Mouse (Mus musculus) skeletal muscle tissue, adult 2 months (tissue): ENCODE data around the gene Dop1b.
A peak's percentile ranks its signal among the peaks of the same experiment; 100 is the strongest.

Source experiments
- DNase-seq: peaks from one replicate; pipeline ENCODE4 v3.0.0-alpha.2; 2012; ENCODE audit warnings: low read depth, low spot score

Dop1b gene

DNA sequence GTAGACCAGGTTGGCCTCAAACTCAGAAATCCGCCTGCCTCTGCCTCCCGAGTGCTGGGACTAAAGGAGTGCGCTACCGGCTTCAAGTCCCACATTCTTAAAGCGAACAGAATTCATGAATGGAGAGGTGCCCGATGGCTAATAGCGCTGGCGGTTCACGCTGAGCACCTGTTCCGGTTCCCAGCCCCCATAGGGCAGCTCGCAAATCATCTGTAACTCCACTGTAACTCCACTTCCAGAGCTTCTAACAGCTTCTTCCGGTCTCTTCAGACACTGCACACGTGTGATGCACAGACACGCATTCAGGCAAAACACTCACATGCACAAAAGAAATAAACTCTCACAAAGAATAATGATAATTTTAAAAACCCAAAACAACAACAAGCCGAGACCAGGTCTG is 117.8 kb downstream of the Dop1b start:
- DNase-seq, result no peak

DNA sequence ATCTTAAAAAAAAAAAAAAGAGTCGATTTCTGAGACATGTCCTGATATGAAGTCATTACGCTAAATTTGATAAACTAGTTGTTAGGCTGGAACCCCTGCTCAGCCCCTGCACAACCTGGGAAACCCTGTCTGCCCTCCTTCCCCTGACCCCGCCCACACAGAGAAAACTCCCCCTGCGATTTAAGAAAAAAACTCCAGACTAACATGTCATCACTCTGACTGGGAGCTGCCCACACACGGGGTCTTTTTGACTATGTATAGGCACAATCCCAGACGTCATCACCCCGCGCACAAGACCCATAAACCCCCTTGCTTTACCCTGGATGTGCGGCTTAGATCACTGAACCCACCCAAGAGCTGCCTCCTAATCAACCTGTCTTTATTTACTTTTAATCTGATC is 118.4 kb downstream of the Dop1b start:
- no peak for DNase-seq

DNA sequence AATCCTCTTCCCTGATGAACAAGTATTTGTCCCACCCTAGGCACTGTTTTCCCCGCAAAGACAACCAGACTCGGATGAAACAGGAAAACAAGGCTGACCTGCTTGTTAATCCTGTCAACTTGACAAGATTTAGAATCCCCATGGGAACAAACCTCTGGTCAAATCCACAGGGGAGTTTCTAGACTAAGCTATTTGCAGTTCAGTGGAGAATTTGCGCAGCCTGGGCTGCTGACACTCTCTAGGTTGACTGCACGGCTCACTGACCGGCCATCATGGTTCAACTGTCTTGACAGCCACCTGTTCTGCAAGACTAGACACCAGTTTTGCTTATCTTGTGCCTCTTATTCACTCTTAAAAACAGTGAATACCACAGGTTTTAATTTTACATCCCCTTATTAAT is 119.2 kb downstream of the Dop1b start:
- DNase-seq, result no peak

DNA sequence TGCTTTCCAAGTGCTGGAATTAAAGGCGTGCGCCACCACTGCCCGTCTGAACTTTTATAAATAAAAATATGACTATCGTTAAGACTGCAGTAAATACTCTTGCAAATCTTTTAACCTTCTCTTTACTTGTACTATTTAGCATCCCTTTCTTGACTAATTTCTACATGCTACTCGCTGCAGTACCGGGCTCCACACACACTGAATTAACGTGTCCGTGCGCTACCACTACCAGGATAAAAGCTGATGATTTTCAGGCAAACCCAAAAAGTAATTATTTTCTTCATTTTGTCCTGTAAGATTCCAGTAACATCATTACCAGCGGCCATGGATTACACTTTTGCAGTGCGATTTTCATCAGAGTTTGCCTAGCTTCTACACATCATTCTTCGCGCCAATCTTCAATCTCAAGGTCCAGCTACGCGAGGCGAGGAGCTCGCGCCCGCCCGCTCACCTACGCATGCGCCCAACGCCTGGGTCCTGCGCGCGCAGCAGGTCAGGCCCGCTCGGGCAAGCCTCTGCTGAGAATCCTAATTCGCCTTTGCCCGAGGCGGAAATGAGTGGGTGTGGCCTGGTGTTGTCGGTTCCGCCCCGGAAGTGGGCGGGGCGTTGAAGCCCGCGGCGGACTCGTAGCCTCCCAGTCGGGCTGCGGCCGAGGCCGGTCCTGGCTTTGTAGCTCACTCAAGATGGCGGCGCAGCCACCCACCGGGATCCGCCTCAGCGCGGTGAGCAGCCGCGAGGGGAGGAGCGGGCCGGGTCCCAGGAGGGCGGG is 120.1 kb downstream of the Dop1b start, which contains the start of gene Morc3:
Gene Morc3, plus strand, starts transcription at position 495 of the 769 bp plus-strand sequence.
- peak; percentile 99 for DNase-seq

DNA sequence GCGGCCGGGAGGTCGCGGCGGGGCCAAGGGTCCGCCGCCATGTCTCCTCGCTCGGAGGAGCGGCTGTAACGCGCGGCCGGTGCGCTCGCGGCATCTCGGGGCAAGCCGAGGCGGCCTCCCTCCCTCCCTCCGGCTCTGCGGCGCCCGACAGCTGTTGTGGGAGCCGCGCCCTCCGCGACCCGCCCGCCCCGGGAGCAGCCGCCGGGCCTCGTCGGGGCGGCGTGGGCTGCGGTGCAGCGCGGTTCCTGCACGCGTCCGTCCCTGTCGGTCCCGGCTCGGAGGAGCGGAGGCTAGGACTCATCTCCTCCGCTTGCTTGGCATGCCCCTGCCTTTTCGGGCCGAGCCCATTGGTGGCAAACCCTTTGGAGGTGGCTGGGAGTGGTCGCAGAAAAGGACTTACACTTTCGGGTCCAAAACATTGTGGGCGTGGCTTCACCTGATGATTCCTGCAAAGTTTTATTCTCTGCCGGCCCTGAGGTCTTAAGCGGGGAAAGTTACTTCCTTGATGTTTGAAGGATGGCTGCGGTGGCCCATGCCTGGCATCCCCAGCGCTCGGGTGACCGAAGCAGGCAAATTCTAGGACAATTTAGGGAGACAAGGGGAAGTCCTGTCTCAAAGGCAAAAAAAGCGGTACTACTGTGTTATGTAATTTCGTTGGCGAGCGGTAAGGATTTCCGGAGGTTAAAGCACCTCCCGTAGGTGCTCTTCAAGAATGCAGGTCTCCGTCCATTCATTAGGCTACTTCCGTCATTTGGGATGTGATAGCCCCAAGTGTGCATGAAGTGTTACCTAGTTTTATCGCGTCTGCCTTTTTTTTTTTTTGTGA is 121.0 kb downstream of the Dop1b start:
- peak; percentile 30 for DNase-seq

DNA sequence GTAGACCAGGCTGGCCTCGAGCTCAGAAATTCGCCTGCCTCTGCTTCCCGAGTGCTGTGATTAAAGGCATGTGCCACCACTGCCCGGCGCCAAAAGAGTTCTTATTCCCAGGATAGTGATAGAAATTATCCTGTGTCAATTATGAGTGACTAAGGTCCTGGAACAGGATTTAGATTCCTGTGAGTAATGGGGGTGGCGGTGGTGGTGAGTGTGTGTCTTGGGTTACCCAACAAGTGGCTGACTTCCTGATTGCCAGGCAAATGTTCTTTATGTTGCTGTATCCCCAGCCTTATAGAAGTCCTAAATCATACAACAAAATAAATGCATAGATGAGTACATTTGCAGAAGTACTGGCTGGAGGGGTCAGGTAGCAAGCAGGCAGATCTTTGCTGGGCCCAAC is 121.8 kb downstream of the Dop1b start:
- DNase-seq, result no peak

DNA sequence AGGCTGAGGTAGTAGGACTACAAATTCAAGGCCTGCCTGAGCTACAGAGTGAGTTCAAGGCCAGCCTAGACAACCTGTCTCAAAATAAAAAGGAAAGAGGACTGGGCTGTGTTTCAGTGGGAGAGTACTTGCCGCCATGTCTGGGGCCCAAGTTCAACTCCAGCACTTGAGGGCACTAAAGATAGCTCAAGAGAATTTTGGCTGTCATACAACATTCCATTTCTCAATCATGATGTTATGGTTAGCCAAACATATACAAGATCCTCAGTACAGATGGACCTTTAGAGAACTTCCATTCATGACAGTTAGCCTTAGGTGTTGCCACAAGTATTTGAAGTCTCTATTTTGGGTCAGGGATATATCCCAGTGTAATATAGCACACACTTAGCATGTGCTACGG is 122.4 kb downstream of the Dop1b start:
- no peak for DNase-seq

DNA sequence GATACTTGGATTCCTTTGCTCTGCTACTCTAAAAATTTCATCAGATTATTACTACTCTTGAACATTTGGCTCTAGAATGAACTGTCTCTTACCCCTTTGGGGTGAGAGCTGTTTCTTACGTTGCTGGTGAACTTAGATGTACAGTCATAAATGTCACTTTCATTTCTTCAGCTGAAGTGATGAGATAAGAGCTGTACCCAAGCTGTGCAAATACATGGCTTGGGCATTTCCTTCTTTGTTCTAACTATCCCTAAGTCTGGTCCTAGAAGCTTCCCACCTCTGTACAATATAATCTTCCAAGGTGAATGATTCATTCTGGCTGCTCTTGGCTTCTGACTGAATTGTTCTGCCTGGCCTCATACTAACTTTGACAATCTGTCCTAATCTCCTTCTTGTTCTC is 127.3 kb downstream of the Dop1b start:
- no peak for DNase-seq

DNA sequence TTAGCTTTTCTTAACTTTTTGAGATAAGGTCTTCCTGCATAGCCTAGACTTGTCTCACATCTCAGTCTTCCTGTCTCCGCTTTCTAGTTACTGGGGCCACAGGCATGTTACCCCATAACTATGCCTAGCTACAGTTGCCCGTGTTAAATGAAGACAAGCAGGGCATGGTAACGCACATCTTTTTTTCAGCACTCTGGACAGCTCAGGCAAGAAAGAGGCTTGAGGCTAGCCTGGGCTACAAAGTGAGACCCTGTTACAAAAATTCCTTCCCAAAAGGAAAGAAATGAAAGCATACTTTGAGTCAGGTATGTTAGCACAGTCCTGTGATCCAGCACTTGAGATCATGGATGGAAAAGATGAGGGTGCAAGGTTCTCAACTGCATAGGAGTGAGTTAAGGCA is 138.8 kb downstream of the Dop1b start:
- DNase-seq, result no peak

DNA sequence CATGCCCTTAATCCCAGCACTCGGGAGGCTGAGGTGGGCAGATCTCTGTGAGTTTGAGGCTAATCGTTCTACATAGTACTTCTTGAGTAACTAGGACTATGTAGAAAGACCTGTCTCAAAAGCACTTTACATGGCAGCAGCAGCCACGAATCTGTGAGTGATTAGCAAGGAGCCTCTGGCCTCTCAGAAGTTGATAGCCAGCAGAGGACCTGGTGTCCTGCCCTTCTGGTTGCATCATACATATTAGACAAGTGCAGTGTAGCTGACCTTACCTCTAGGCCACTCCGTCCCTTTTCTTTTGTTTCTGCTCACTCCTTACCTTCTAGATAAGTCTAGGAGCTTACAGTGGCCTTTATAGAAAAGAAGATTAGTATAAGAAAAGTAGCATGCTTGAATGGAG is 148.3 kb downstream of the Dop1b start:
- DNase-seq, result no peak
